9 mouse cellular contexts compared by ENCODE assay signal in genomic region chr12:77789871-77790270, GRCm38 (mm10).
DNase-seq lines count a peak whose midpoint lies in the region; ATAC-seq lines count a peak whose summit lies in the region.
"Had no signal": no experiment of that assay in that cellular context is flagged by ENCODE, and none has a peak within 500 bp of the region (broad histone marks: within the 10 kb centered on the region; RNA-seq: fewer than 3 reads in every experiment).

No protein-coding gene starts in this region.

- DNase-seq in heart, postnatal 14 days = no peak
- DNase-seq in right cerebral cortex, postnatal 25 days = no peak
- no peak for DNase-seq in urinary bladder, adult 2 months (ENCODE audit: low spot score)
- DNase-seq: adrenal gland, postnatal 10 days had no signal

- H3K27me3 ChIP-seq in heart, embryonic 15.5 days = no peaks in the 10 kb centered on the region
- no peaks in the 10 kb centered on the region for H3K27me3 ChIP-seq in embryonic facial prominence, embryonic 15.5 days
- no peaks in the 10 kb centered on the region for H3K27me3 ChIP-seq in hindbrain, embryonic 16.5 days (replicated peaks; ENCODE audit: control insufficient read depth, insufficient read depth, low read length)
- H3K27me3 ChIP-seq in midbrain, embryonic 12.5 days = peaks cover 14% of the 10 kb centered on the region

- H3K4me3 ChIP-seq in heart, embryonic 15.5 days = peak overlapping the region; percentile 27
- H3K4me3 ChIP-seq in embryonic facial prominence, embryonic 15.5 days (replicated peaks) = peak overlapping the region; percentile 9
- peak overlapping the region; percentile 28 for H3K4me3 ChIP-seq in hindbrain, embryonic 16.5 days (ENCODE audit: low read length)
- peak overlapping the region; percentile 26 for H3K4me3 ChIP-seq in midbrain, embryonic 12.5 days

- no peak overlapping the region for H3K27ac ChIP-seq in heart, embryonic 15.5 days
- H3K27ac ChIP-seq in embryonic facial prominence, embryonic 15.5 days (replicated peaks) = no peak overlapping the region
- H3K27ac ChIP-seq in hindbrain, embryonic 16.5 days (ENCODE audit: low read depth, low read length) = no peak overlapping the region
- no peak overlapping the region for H3K27ac ChIP-seq in midbrain, embryonic 12.5 days (replicated peaks)

- intact Hi-C loops in heart, postnatal 14 days (cut with DNase I) = no loop called here

- H3K4me1 ChIP-seq in heart, embryonic 15.5 days (replicated peaks) = peaks cover 23% of the 10 kb centered on the region
- H3K4me1 ChIP-seq in embryonic facial prominence, embryonic 15.5 days = peaks cover 9% of the 10 kb centered on the region; the same call in 1 of the 2 replicates
- H3K4me1 ChIP-seq in hindbrain, embryonic 16.5 days (ENCODE audit: control insufficient read depth, insufficient read depth, low read depth, low read length) = peaks cover 15% of the 10 kb centered on the region
- H3K4me1 ChIP-seq in midbrain, embryonic 12.5 days = peaks cover 13% of the 10 kb centered on the region

- H3K9me3 ChIP-seq in heart, embryonic 15.5 days (replicated peaks) = no peaks in the 10 kb centered on the region
- no peaks in the 10 kb centered on the region for H3K9me3 ChIP-seq in embryonic facial prominence, embryonic 15.5 days (replicated peaks)
- H3K9me3 ChIP-seq in hindbrain, embryonic 16.5 days (ENCODE audit: control insufficient read depth, low read length) = no peaks in the 10 kb centered on the region
- no peaks in the 10 kb centered on the region for H3K9me3 ChIP-seq in midbrain, embryonic 12.5 days

- WGBS in heart, embryonic 15.5 days = 30% methylated on average over 14 of the region's 14 CpGs
- WGBS in embryonic facial prominence, embryonic 15.5 days = 15% methylated on average over 14 of the region's 14 CpGs
- 16% methylated on average over 14 of the region's 14 CpGs for WGBS in hindbrain, embryonic 16.5 days
- WGBS in midbrain, embryonic 12.5 days = 16% methylated on average over 14 of the region's 14 CpGs

- no peaks in the 10 kb centered on the region for H3K36me3 ChIP-seq in heart, embryonic 15.5 days
- no peaks in the 10 kb centered on the region for H3K36me3 ChIP-seq in embryonic facial prominence, embryonic 15.5 days
- H3K36me3 ChIP-seq in hindbrain, embryonic 16.5 days (ENCODE audit: control insufficient read depth, insufficient read depth, low read length) = no peaks in the 10 kb centered on the region
- H3K36me3 ChIP-seq in midbrain, embryonic 12.5 days = no peaks in the 10 kb centered on the region

- H3K9ac ChIP-seq in heart, embryonic 15.5 days = no peak overlapping the region
- H3K9ac ChIP-seq in embryonic facial prominence, embryonic 15.5 days = no peak overlapping the region
- peak overlapping the region; percentile 36; the same call in 1 of the 2 replicates for H3K9ac ChIP-seq in hindbrain, embryonic 16.5 days (ENCODE audit: low read depth, low read length)
- no peak overlapping the region for H3K9ac ChIP-seq in midbrain, embryonic 12.5 days (replicated peaks)

- H3K4me2 ChIP-seq in heart, embryonic 15.5 days = peak overlapping the region; percentile 55
- H3K4me2 ChIP-seq in embryonic facial prominence, embryonic 15.5 days (replicated peaks) = peak overlapping the region; percentile 32
- peak overlapping the region; percentile 63 for H3K4me2 ChIP-seq in hindbrain, embryonic 16.5 days (ENCODE audit: low read length)
- H3K4me2 ChIP-seq in midbrain, embryonic 12.5 days (replicated peaks) = peak overlapping the region; percentile 52

- no peak for ATAC-seq in heart, embryonic 15.5 days (replicated peaks; ENCODE audit: insufficient number of reproducible peaks, insufficient read depth, low FRiP score, low read depth)
- ATAC-seq in embryonic facial prominence, embryonic 15.5 days (ENCODE audit: insufficient number of reproducible peaks, low FRiP score, low TSS enrichment, low read depth) = no peak
- no peak for ATAC-seq in hindbrain, embryonic 16.5 days
- no peak for ATAC-seq in midbrain, embryonic 12.5 days (ENCODE audit: low FRiP score, low read depth)
- ATAC-seq in CD4-positive, CD25-positive, alpha-beta regulatory T cell, adult 4 months = no peak
